Mouse (Mus musculus) limb, embryonic 15.5 days (tissue): ENCODE measurements at regions not wholly inside any gene's neighbourhood (a gene's known extent, or its start where the extent isn't known, plus 50 kb on each side); places are given as distances from the start of the nearest gene placed in this dataset.
A peak's percentile ranks its signal among the peaks of the same experiment; 100 is the strongest.

Experiments used
- ATAC-seq: fragments of 200-750 bp; cut with Nextera tagmentation; 2 replicates; pipeline ENCODE4 v1.8.0; 2017; ENCODE audit warnings: low read depth, moderate TSS enrichment; ENCODE audit not compliant: insufficient number of reproducible peaks, low FRiP score, low TSS enrichment
- H3K27ac ChIP-seq: fragments of 300-500 bp; sonication (generic); 2 replicates; pipeline ENCODE4 v1.5.1; 2015; ENCODE audit warnings: moderate library complexity, mild to moderate bottlenecking, inconsistent platforms
- H3K27me3 ChIP-seq: fragments of 300-500 bp; sonication (generic); 2 replicates; pipeline ENCODE4 v1.6.1; 2015; ENCODE audit warnings: inconsistent platforms
- H3K36me3 ChIP-seq: fragments of 300-500 bp; sonication (generic); 2 replicates; pipeline ENCODE4 v1.6.1; 2015; ENCODE audit warnings: inconsistent platforms
- H3K4me1 ChIP-seq: fragments of 300-500 bp; sonication (generic); 2 replicates; pipeline ENCODE4 v1.6.1; 2015; ENCODE audit warnings: inconsistent platforms
- H3K4me2 ChIP-seq: fragments of 300-500 bp; sonication (generic); 2 replicates; pipeline ENCODE4 v1.6.1; 2015; ENCODE audit warnings: mild to moderate bottlenecking, inconsistent platforms
- H3K4me3 ChIP-seq: fragments of 300-500 bp; sonication (generic); 2 replicates; pipeline ENCODE4 v1.5.1; 2015; ENCODE audit warnings: mild to moderate bottlenecking, inconsistent platforms
- H3K9ac ChIP-seq: fragments of 300-500 bp; sonication (generic); 2 replicates; pipeline ENCODE4 v1.6.1; 2015; ENCODE audit warnings: inconsistent platforms
- H3K9me3 ChIP-seq: fragments of 300-500 bp; sonication (generic); 2 replicates; pipeline ENCODE4 v1.6.1; 2016; ENCODE audit warnings: inconsistent platforms
- WGBS: fragments of 180-500 bp; shearing (Covaris S2); methylation state at CpG from one replicate; pipeline ENCODE4 v1.1.7; 2015; 5-methylcytosine and 5-hydroxymethylcytosine counted together

- WGBS, result 67% methylated on average over 9 of the region's 9 CpGs
- Histone ChIP-seq H3K4me2 (no peak overlapping the region), H3K27me3 (no peaks in the 10 kb centered on the region), H3K4me1 (peaks cover 6% of the 10 kb centered on the region; the same call in 1 of the 2 replicates), H3K9ac (no peak overlapping the region), H3K9me3 (no peaks in the 10 kb centered on the region), H3K36me3 (no peaks in the 10 kb centered on the region), H3K27ac (no peak overlapping the region), H3K4me3 (no peak overlapping the region)
- ATAC-seq, result no peak
Observed at GRCm38 (mm10) chr17:59361119-59361518, 347.9 kb upstream of the Nudt12 start.

- Histone ChIP-seq H3K27ac (no peak overlapping the region), H3K9me3 (no peaks in the 10 kb centered on the region), H3K27me3 (no peaks in the 10 kb centered on the region), H3K4me2 (no peak overlapping the region), H3K9ac (no peak overlapping the region), H3K4me1 (peaks cover 6% of the 10 kb centered on the region; the same call in 1 of the 2 replicates), H3K36me3 (no peaks in the 10 kb centered on the region), H3K4me3 (no peak overlapping the region)
- WGBS, result 18% methylated on average over 5 of the region's 5 CpGs
- no peak for ATAC-seq
Observed at GRCm38 (mm10) chr17:59359503-59359902, 346.3 kb upstream of the Nudt12 start.

DNA sequence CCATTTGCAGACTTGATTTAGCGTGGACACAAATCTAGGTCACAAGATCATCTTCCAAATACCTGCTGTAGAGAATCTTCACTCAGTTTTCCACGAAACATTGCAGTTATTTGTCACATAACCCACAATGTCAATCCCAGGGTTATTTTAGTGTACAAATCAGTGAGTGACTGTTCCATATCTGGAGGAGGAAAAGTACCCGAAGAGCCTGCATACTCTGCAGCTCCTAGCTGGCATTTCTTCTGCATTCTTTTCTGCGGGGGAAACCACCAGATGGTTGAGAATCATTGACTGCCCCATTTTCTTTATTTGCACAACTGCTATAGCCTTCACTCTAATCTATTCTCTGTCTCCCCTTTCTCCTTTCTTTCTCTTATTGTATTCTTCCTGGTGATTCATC is 332.4 kb upstream of the Nudt12 start:
- WGBS, result 84% methylated on average over 4 of the region's 4 CpGs
- no peaks in the 10 kb centered on the region for H3K36me3 ChIP-seq
- H3K27me3 ChIP-seq, result no peaks in the 10 kb centered on the region
- H3K4me2 ChIP-seq, result no peak overlapping the region
- ATAC-seq, result no peak
- no peak overlapping the region for H3K4me3 ChIP-seq
- no peaks in the 10 kb centered on the region for H3K4me1 ChIP-seq
- no peak overlapping the region for H3K9ac ChIP-seq
- H3K9me3 ChIP-seq, result no peaks in the 10 kb centered on the region
- no peak overlapping the region for H3K27ac ChIP-seq

GRCm38 (mm10) chr17:59297939-59298338 is 284.8 kb upstream of the Nudt12 start:
- H3K9me3 ChIP-seq, result no peaks in the 10 kb centered on the region
- 84% methylated on average over 5 of the region's 5 CpGs for WGBS
- no peaks in the 10 kb centered on the region for H3K36me3 ChIP-seq
- no peak overlapping the region for H3K9ac ChIP-seq
- H3K4me1 ChIP-seq, result no peaks in the 10 kb centered on the region
- no peak overlapping the region for H3K4me2 ChIP-seq
- no peaks in the 10 kb centered on the region for H3K27me3 ChIP-seq
- no peak overlapping the region for H3K27ac ChIP-seq
- no peak overlapping the region for H3K4me3 ChIP-seq
- ATAC-seq, result no peak

DNA sequence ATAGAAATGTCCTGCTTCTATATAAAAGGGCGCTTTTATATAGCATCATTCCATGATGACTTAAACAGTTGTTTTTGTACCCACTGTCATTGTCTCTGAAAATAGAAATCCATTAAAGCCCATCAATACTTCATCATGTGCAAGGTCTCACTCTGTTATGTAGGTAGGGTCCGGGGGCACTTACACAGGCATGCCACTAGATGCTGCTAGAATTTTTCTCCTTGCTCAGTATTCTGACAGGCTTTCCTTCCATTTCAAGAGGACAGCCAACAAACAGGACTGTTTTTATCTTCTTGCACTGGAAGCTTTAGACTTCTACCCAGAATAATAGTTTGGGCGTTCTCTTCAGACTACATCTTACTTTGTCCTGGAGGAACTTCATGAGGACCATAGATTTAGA is 268.2 kb upstream of the Nudt12 start:
- H3K4me2 ChIP-seq, result no peak overlapping the region
- no peak overlapping the region for H3K9ac ChIP-seq
- H3K36me3 ChIP-seq, result no peaks in the 10 kb centered on the region
- 0 out of 2 replicates have a peak, but pooled peaks have one; percentile 52 for ATAC-seq
- no peak overlapping the region for H3K4me3 ChIP-seq
- H3K9me3 ChIP-seq, result no peaks in the 10 kb centered on the region
- 64% methylated on average over 3 of the region's 3 CpGs for WGBS
- no peak overlapping the region for H3K27ac ChIP-seq
- H3K4me1 ChIP-seq, result no peaks in the 10 kb centered on the region
- no peaks in the 10 kb centered on the region for H3K27me3 ChIP-seq

DNA sequence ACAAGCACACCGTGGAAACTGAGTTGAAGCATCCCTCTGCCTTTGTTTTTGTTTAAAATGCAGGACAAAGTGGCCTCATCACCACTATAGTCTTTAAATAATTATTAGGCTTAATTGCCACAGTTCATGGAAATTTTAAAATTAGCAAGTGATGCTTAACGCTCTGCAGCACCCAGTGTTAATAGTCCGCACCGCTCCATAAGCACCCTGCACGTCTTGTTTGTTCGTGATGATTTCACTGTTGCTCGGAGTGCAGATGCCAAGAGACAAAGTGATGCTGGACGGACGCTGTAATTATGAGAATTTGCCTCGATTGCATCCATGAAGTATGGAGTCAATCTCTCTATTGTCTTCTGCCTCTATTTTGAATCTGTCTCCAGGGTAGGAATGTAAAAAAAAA is 266.6 kb upstream of the Nudt12 start:
- Histone ChIP-seq H3K27ac (no peak overlapping the region), H3K4me3 (no peak overlapping the region), H3K36me3 (no peaks in the 10 kb centered on the region), H3K4me1 (no peaks in the 10 kb centered on the region), H3K4me2 (no peak overlapping the region), H3K9ac (no peak overlapping the region), H3K27me3 (no peaks in the 10 kb centered on the region), H3K9me3 (no peaks in the 10 kb centered on the region)
- ATAC-seq, result no peak
- 71% methylated on average over 10 of the region's 10 CpGs for whole genome bisulfite sequencing

GRCm38 (mm10) chr17:59269613-59270012 is 256.4 kb upstream of the Nudt12 start:
- H3K9me3 ChIP-seq, result no peaks in the 10 kb centered on the region
- H3K27ac ChIP-seq, result no peak overlapping the region
- H3K36me3 ChIP-seq, result no peaks in the 10 kb centered on the region
- H3K9ac ChIP-seq, result no peak overlapping the region
- H3K4me2 ChIP-seq, result no peak overlapping the region
- ATAC-seq, result no peak
- no peaks in the 10 kb centered on the region for H3K27me3 ChIP-seq
- H3K4me3 ChIP-seq, result no peak overlapping the region
- no peaks in the 10 kb centered on the region for H3K4me1 ChIP-seq

- Histone ChIP-seq H3K4me1 (no peaks in the 10 kb centered on the region), H3K4me3 (no peak overlapping the region), H3K9me3 (no peaks in the 10 kb centered on the region), H3K27me3 (no peaks in the 10 kb centered on the region), H3K4me2 (no peak overlapping the region), H3K27ac (no peak overlapping the region), H3K9ac (no peak overlapping the region), H3K36me3 (no peaks in the 10 kb centered on the region)
- WGBS, result 53% methylated on average over 5 of the region's 5 CpGs
- no peak for ATAC-seq
Observed at GRCm38 (mm10) chr17:59249000-59249399, 235.8 kb upstream of the Nudt12 start.

DNA sequence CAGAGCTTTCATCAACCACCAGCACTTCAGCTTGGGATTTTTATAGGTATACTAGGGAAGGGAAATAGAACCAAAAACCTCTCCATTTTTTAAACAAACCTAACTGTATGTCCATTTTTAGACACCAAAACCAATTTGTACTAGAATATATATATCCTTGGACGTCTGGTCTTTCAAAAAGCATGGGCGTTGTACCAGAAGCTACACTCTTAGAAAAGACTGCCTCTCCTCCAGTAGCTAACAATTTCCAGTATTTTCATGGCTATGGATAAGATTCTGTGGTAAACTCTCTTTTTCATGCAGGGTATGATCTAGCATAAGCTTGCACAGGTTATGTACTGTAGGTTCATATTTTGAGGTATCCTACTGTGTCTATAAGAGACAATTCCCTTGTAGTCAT is 219.1 kb upstream of the Nudt12 start:
- H3K9me3 ChIP-seq, result no peaks in the 10 kb centered on the region
- no peak overlapping the region for H3K9ac ChIP-seq
- WGBS, result 84% methylated on average over 2 of the region's 2 CpGs
- no peak overlapping the region for H3K4me2 ChIP-seq
- no peak overlapping the region for H3K4me3 ChIP-seq
- H3K27ac ChIP-seq, result no peak overlapping the region
- H3K36me3 ChIP-seq, result no peaks in the 10 kb centered on the region
- H3K4me1 ChIP-seq, result no peaks in the 10 kb centered on the region
- H3K27me3 ChIP-seq, result no peaks in the 10 kb centered on the region
- no peak for ATAC-seq
